Mouse (Mus musculus) embryonic facial prominence, embryonic 13.5 days (tissue): ENCODE data around the gene Chrnb1. TPM values are rescaled to one million over a fixed set of nuclear protein-coding genes. Genes with fewer than 3 reads are reported as not detected.
A peak's percentile ranks its signal among the peaks of the same experiment; 100 is the strongest.

Experiments used
- ATAC-seq: fragments of 200-750 bp; cut with Nextera tagmentation; 2 replicates; pipeline ENCODE4 v1.8.0; 2017; ENCODE audit warnings: low read depth; ENCODE audit not compliant: insufficient number of reproducible peaks, insufficient read depth, low FRiP score, low TSS enrichment
- H3K27ac ChIP-seq: fragments of 300-500 bp; sonication (generic); 2 replicates; pipeline ENCODE4 v1.5.1; 2015; ENCODE audit warnings: moderate library complexity, mild to moderate bottlenecking, inconsistent platforms
- H3K27me3 ChIP-seq: fragments of 300-500 bp; sonication (generic); 2 replicates; pipeline ENCODE4 v1.6.1; 2015; ENCODE audit warnings: mild to moderate bottlenecking, inconsistent platforms
- H3K36me3 ChIP-seq: fragments of 300-500 bp; sonication (generic); 2 replicates; pipeline ENCODE4 v1.6.1; 2015; ENCODE audit warnings: mild to moderate bottlenecking, inconsistent platforms
- H3K4me1 ChIP-seq: fragments of 300-500 bp; sonication (generic); 2 replicates; pipeline ENCODE4 v1.6.1; 2015; ENCODE audit warnings: inconsistent platforms
- H3K4me2 ChIP-seq: fragments of 300-500 bp; sonication (generic); 2 replicates; pipeline ENCODE4 v1.6.1; 2015; ENCODE audit warnings: moderate library complexity, mild to moderate bottlenecking, inconsistent platforms
- H3K4me3 ChIP-seq: fragments of 300-500 bp; sonication (generic); 2 replicates; pipeline ENCODE4 v1.5.1; 2015; ENCODE audit warnings: mild to moderate bottlenecking, inconsistent platforms
- H3K9ac ChIP-seq: fragments of 300-500 bp; sonication (generic); 2 replicates; pipeline ENCODE4 v1.6.1; 2015; ENCODE audit warnings: mild to moderate bottlenecking, inconsistent platforms
- H3K9me3 ChIP-seq: fragments of 300-500 bp; sonication (generic); 2 replicates; pipeline ENCODE4 v1.6.1; 2016; ENCODE audit warnings: inconsistent platforms
- WGBS: fragments of 180-500 bp; shearing (Covaris S2); methylation state at CpG from one replicate; pipeline ENCODE4 v1.1.7; 2015; ENCODE audit warnings: mixed read lengths; 5-methylcytosine and 5-hydroxymethylcytosine counted together
- polyA plus RNA-seq: library from polyadenylated mRNA; unstranded; fragments of >200 nt; fragmentation: Nextera tagmentation; extraction: Ambion mirVana; gene quantifications from 2 replicates; pipeline ENCODE4 v1.2.1, GENCODE M21; 2015

The Chrnb1 gene
- 5.4 and 5.7 TPM in 2 replicates for polyA plus RNA-seq

GRCm38 (mm10) chr11:69795168-69795982, at the start of gene Chrnb1:
Gene Chrnb1, minus strand, starts transcription at chr11:69795943.
- ATAC-seq: peak; percentile 92
- Histone ChIP-seq H3K9me3 (no peaks in the 10 kb centered on the region), H3K36me3 (no peaks in the 10 kb centered on the region; the same call in 1 of the 2 replicates), H3K27ac (no peak within 1 kb of the TSS; the same call in 1 of the 2 replicates), H3K9ac (peak within 1 kb of the TSS; percentile 61), H3K4me1 (peaks cover 21% of the 10 kb centered on the region), H3K4me3 (peak within 1 kb of the TSS; percentile 48), H3K4me2 (peak within 1 kb of the TSS; percentile 94), H3K27me3 (peaks cover 58% of the 10 kb centered on the region)
- 3% methylated on average over 52 of the region's 52 CpGs for WGBS

GRCm38 (mm10) chr11:69838714-69839104, 43.0 kb upstream of the Chrnb1 start:
- WGBS: 2% methylated on average over 7 of the region's 7 CpGs
- peak overlapping the region; percentile 95 for H3K27ac ChIP-seq
- peaks cover 3% of the 10 kb centered on the region; the same call in 1 of the 2 replicates for H3K36me3 ChIP-seq
- H3K4me1 ChIP-seq: peaks cover 40% of the 10 kb centered on the region
- H3K9me3 ChIP-seq: no peaks in the 10 kb centered on the region
- H3K4me3 ChIP-seq: peak overlapping the region; percentile 80
- peak overlapping the region; percentile 92 for H3K4me2 ChIP-seq
- H3K27me3 ChIP-seq: no peaks in the 10 kb centered on the region
- H3K9ac ChIP-seq: peak overlapping the region; percentile 82
- ATAC-seq: no peak

DNA sequence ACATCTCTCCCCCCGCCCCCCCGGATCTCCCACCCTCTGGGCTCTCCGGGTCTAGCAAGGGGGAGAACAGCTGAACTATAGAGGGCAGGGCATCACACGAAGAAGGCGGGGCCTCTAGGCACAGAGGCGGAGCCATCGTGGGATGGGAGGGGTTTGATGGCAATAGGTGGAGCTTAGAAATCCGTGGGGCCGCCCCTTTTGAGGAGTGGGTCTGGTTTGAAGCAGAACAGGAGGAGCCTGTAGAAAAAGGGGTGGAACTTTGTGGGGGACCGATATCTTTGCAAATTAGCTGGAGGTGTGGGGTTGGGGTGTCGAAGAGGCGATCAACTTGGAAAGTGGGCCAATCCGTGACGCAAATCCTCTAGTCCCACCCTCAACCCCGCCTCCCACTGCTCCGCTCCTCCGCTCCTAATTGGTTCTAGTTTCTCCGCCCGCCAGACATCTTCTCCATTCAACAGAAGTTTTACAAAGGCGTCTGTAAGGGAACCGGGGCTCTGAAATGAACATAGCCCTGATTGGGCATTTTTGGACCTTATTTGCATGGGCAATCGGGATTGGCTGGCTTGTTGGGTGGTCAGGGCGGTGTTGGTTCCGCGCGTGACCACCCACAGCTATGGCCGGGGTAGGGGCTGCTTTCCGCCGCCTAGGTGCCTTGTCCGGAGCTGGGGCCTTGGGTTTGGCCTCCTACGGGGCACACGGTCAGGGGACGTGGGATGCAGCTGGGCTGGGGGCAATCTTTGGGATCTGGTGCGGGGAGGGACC, 42.4 kb upstream of the Chrnb1 start, which contains the start of gene Tmem256:
Tmem256 (plus strand) TSS at position 563 of the 762 bp plus-strand sequence.
- Histone ChIP-seq H3K36me3 (peaks cover 8% of the 10 kb centered on the region), H3K4me1 (peaks cover 45% of the 10 kb centered on the region), H3K9ac (peak within 1 kb of the TSS; percentile 84), H3K9me3 (no peaks in the 10 kb centered on the region), H3K27ac (peak within 1 kb of the TSS; percentile 95), H3K4me2 (peak within 1 kb of the TSS; percentile 92), H3K4me3 (peak within 1 kb of the TSS; percentile 80), H3K27me3 (no peaks in the 10 kb centered on the region)
- peak; percentile 89 for ATAC-seq
- WGBS: under 1% methylated on average over 34 of the region's 34 CpGs

- Histone ChIP-seq H3K4me1 (peaks cover 45% of the 10 kb centered on the region), H3K36me3 (peaks cover 13% of the 10 kb centered on the region), H3K9ac (peak within 1 kb of the TSS; percentile 84), H3K4me2 (peak within 1 kb of the TSS; percentile 92), H3K9me3 (no peaks in the 10 kb centered on the region), H3K27ac (peak within 1 kb of the TSS; percentile 95), H3K4me3 (peak within 1 kb of the TSS; percentile 80), H3K27me3 (no peaks in the 10 kb centered on the region)
- WGBS: 0% methylated on average over 18 of the region's 32 CpGs
- ATAC-seq: peak; percentile 74
These were observed 41.8 kb upstream of the Chrnb1 start, which contains the start of gene Nlgn2 for GRCm38 (mm10) chr11:69837604-69837951. Gene Nlgn2, minus strand, starts transcription at chr11:69837784.

GRCm38 (mm10) chr11:69836703-69837576, 41.2 kb upstream of the Chrnb1 start:
- no peak for ATAC-seq
- WGBS: under 1% methylated on average over 46 of the region's 52 CpGs
- H3K4me1 ChIP-seq: peaks cover 45% of the 10 kb centered on the region
- H3K36me3 ChIP-seq: peaks cover 20% of the 10 kb centered on the region
- peak overlapping the region; percentile 80 for H3K4me3 ChIP-seq
- peak overlapping the region; percentile 84 for H3K9ac ChIP-seq
- H3K27ac ChIP-seq: peak overlapping the region; percentile 95
- H3K27me3 ChIP-seq: no peaks in the 10 kb centered on the region
- H3K9me3 ChIP-seq: no peaks in the 10 kb centered on the region
- H3K4me2 ChIP-seq: peak overlapping the region; percentile 92

DNA sequence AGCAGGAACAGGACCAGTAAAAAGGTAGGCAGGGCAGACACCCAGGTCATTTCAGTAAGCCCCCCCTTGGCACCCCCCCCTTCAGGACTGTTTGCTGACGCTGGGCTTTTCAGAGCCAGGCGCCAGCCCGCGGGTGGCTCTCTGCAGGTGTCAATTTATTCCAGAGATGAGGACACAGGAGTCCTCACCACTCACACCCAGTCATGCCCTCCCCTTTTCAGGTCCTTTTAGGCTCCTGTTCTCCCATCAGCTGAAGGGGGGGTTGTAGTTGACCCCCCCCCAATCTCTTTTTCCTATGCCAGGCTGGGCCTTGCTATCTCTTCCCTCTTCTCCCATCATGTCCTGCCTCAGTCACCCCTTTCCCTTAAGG, 40.2 kb upstream of the Chrnb1 start:
- peak overlapping the region; percentile 84 for H3K9ac ChIP-seq
- no peak for ATAC-seq
- peaks cover 50% of the 10 kb centered on the region for H3K4me1 ChIP-seq
- H3K36me3 ChIP-seq: peaks cover 29% of the 10 kb centered on the region
- 0% methylated on average over 4 of the region's 4 CpGs for WGBS
- no peaks in the 10 kb centered on the region for H3K9me3 ChIP-seq
- no peaks in the 10 kb centered on the region for H3K27me3 ChIP-seq
- peak overlapping the region; percentile 92 for H3K4me2 ChIP-seq
- no peak overlapping the region for H3K27ac ChIP-seq
- peak overlapping the region; percentile 80 for H3K4me3 ChIP-seq

GRCm38 (mm10) chr11:69835326-69835965, 39.7 kb upstream of the Chrnb1 start:
- 10% methylated on average over 9 of the region's 9 CpGs for WGBS
- no peak for ATAC-seq
- Histone ChIP-seq H3K36me3 (peaks cover 31% of the 10 kb centered on the region), H3K27me3 (no peaks in the 10 kb centered on the region), H3K9me3 (no peaks in the 10 kb centered on the region), H3K9ac (peak overlapping the region; percentile 84), H3K27ac (peak overlapping the region; percentile 51; the same call in 1 of the 2 replicates), H3K4me1 (peaks cover 50% of the 10 kb centered on the region), H3K4me2 (peak overlapping the region; percentile 92), H3K4me3 (peak overlapping the region; percentile 80)

DNA sequence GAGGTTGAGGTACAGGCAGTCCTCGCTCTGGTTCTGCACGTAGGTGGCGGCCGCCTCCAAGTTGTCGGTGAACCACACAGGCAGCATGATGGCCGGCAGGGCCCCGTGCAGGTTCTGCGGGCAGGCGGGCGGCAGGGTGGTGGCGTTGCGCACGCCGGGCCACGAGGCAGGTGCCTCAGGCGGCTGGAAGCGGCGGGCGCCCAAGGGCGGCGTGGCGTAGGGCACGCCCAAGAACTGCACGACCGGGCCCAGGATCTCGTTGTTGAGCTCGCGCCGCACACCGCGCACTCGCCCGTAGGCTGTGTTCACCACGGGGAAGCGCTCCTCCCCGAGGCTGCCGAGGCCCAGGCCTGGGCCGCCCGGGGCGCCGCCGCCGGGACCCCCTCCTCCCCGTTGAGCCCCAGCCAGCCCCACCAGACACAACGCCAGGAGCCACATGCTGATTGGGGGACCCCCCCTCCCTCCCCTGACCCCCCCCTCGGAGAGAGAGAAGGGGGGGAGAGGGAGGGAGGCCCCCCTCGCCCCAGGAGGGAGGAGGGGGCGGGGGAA, 38.3 kb upstream of the Chrnb1 start:
- Histone ChIP-seq H3K9me3 (no peaks in the 10 kb centered on the region), H3K36me3 (peaks cover 36% of the 10 kb centered on the region), H3K27me3 (no peaks in the 10 kb centered on the region), H3K4me1 (peaks cover 49% of the 10 kb centered on the region), H3K4me3 (peak overlapping the region; percentile 80), H3K9ac (peak overlapping the region; percentile 84), H3K4me2 (peak overlapping the region; percentile 92), H3K27ac (peak overlapping the region; percentile 51)
- WGBS: 8% methylated on average over 35 of the region's 48 CpGs
- ATAC-seq: no peak

GRCm38 (mm10) chr11:69833554-69833953, 37.8 kb upstream of the Chrnb1 start:
- Histone ChIP-seq H3K4me3 (peak overlapping the region; percentile 80), H3K9ac (peak overlapping the region; percentile 84), H3K4me1 (peaks cover 46% of the 10 kb centered on the region), H3K27ac (peak overlapping the region; percentile 51; the same call in 1 of the 2 replicates), H3K27me3 (no peaks in the 10 kb centered on the region), H3K36me3 (peaks cover 41% of the 10 kb centered on the region), H3K9me3 (no peaks in the 10 kb centered on the region), H3K4me2 (peak overlapping the region; percentile 92)
- ATAC-seq: no peak
- 60% methylated on average over 8 of the region's 8 CpGs for WGBS

GRCm38 (mm10) chr11:69828832-69829231, 33.1 kb upstream of the Chrnb1 start:
- Histone ChIP-seq H3K27ac (no peak overlapping the region), H3K4me2 (no peak overlapping the region), H3K36me3 (peaks cover 86% of the 10 kb centered on the region), H3K4me1 (peaks cover 17% of the 10 kb centered on the region), H3K27me3 (no peaks in the 10 kb centered on the region), H3K9me3 (no peaks in the 10 kb centered on the region), H3K9ac (no peak overlapping the region), H3K4me3 (no peak overlapping the region)
- 72% methylated on average over 5 of the region's 5 CpGs for WGBS
- no peak for ATAC-seq
